Mouse (Mus musculus) G1E (cell line): ENCODE results near the gene Ccna2.

Source experiments
- CTCF ChIP-seq: IDR thresholded peaks from 2 replicates; pipeline ENCODE4 v1.5.1; 2012; ENCODE audit warnings: low read depth, low read length, inconsistent platforms, mixed read lengths
- GATA1 ChIP-seq: IDR thresholded peaks from 2 replicates; pipeline ENCODE4 v1.6.1; 2012; ENCODE audit warnings: borderline replicate concordance, low read length, inconsistent platforms, mixed read lengths
- TAL1 ChIP-seq: conservative IDR thresholded peaks from 2 replicates; pipeline ENCODE4 v1.6.1; 2012; ENCODE audit warnings: low read depth, low read length, inconsistent platforms, mixed read lengths

- TF ChIP-seq GATA1 (no peak), CTCF (no peak), TAL1 (no peak)
Observed at GRCm38 (mm10) chr3:36551851-36552384, 20.0 kb downstream of the Ccna2 start.
